Mouse (Mus musculus) MEL (cell line): Measurements from ENCODE around the gene Unc80. TPM values are rescaled to one million over a fixed set of nuclear protein-coding genes. Genes with fewer than 3 reads are reported as not detected.

Experiments
- DNase-seq: peaks from one replicate; pipeline ENCODE4 v3.0.0; 2011; ENCODE audit warnings: low read depth, low spot score
- H3K27ac ChIP-seq: 2 replicates; pipeline ENCODE4 v1.5.1; 2012; ENCODE audit warnings: low read depth, mild to moderate bottlenecking, control low read depth, low read length, moderate library complexity; ENCODE audit not compliant: control insufficient read depth
- H3K27me3 ChIP-seq, 2 experiments: fragments of 150-350 bp in 1 of 2; sonication (generic) in 1 of 2; 2 replicates each; pipeline ENCODE4 v1.6.1; 2012; ENCODE audit warnings: low read length in 2 of 2, mild to moderate bottlenecking in 2 of 2, improper control_type of control experiment in 1 of 2, moderate library complexity in 1 of 2; ENCODE audit not compliant: insufficient read depth in 2 of 2, control insufficient read depth in 1 of 2
- H3K36me3 ChIP-seq, 2 experiments: 2 replicates each; pipeline ENCODE4 v1.6.1; 2012 to 2014; ENCODE audit warnings: low read length in 2 of 2, improper control_type of control experiment in 1 of 2, inconsistent platforms in 1 of 2, mild to moderate bottlenecking in 1 of 2; ENCODE audit not compliant: insufficient read depth in 2 of 2, control insufficient read depth in 1 of 2
- H3K4me1 ChIP-seq, 2 experiments: fragments of 150-350 bp in 1 of 2; sonication (generic) in 1 of 2; 2 replicates each; pipeline ENCODE4 v1.6.1; 2012; ENCODE audit warnings: low read length in 2 of 2, improper control_type of control experiment in 1 of 2, mild to moderate bottlenecking in 1 of 2; ENCODE audit not compliant: insufficient read depth in 2 of 2, control insufficient read depth in 1 of 2
- H3K4me3 ChIP-seq, 2 experiments: fragments of 150-350 bp in 1 of 2; sonication (generic) in 1 of 2; 2 replicates each; pipeline ENCODE4 v1.5.1; 2012; ENCODE audit warnings: low read depth in 2 of 2, low read length in 2 of 2, mild to moderate bottlenecking in 2 of 2, moderate library complexity in 2 of 2, control low read depth in 1 of 2, improper control_type of control experiment in 1 of 2; ENCODE audit not compliant: control insufficient read depth in 1 of 2, insufficient read depth in 1 of 2
- H3K79me2 ChIP-seq: 2 replicates; pipeline ENCODE4 v1.6.1; 2012; ENCODE audit warnings: mild to moderate bottlenecking, low read length, moderate library complexity; ENCODE audit not compliant: control insufficient read depth, poor library complexity, insufficient read depth
- H3K9ac ChIP-seq: 2 replicates; pipeline ENCODE4 v1.6.1; 2012; ENCODE audit warnings: low read depth, mild to moderate bottlenecking, control low read depth, low read length, moderate library complexity; ENCODE audit not compliant: control insufficient read depth, poor library complexity, severe bottlenecking
- H3K9me3 ChIP-seq: fragments of 150-350 bp; sonication (generic); replicated peaks from 2 replicates; pipeline ENCODE4 v1.6.1; 2012; ENCODE audit warnings: mild to moderate bottlenecking, low read length, improper control_type of control experiment, moderate library complexity; ENCODE audit not compliant: insufficient read depth
- CHD2 ChIP-seq: IDR thresholded peaks from 2 replicates; pipeline ENCODE4 v1.6.1; 2011; ENCODE audit warnings: low read length, improper control_type of control experiment
- CTCF ChIP-seq, 3 experiments: IDR thresholded peaks in 2 of 3; conservative IDR thresholded peaks in 1 of 3; 2 replicates each; pipeline ENCODE4 v1.5.1; 2011 to 2012; ENCODE audit warnings: low read length in 3 of 3, low read depth in 2 of 3, mild to moderate bottlenecking in 2 of 3, improper control_type of control experiment in 1 of 3, inconsistent platforms in 1 of 3, mixed read lengths in 1 of 3, moderate library complexity in 1 of 3; ENCODE audit not compliant: control insufficient read depth in 1 of 3, insufficient read depth in 1 of 3, poor library complexity in 1 of 3, severe bottlenecking in 1 of 3
- E2F4 ChIP-seq: IDR thresholded peaks from 2 replicates; pipeline ENCODE4 v1.6.1; 2011; ENCODE audit warnings: low read depth, low read length, improper control_type of control experiment, borderline replicate concordance
- ETS1 ChIP-seq: IDR thresholded peaks from 2 replicates; pipeline ENCODE4 v1.6.1; 2012; ENCODE audit warnings: low read depth, mild to moderate bottlenecking, inconsistent platforms, low read length, improper control_type of control experiment, moderate library complexity
- GATA1 ChIP-seq: IDR thresholded peaks from 2 replicates; pipeline ENCODE4 v1.6.1; 2011; ENCODE audit warnings: low read depth, low read length, improper control_type of control experiment
- JUND ChIP-seq: IDR thresholded peaks from 2 replicates; pipeline ENCODE4 v1.6.1; 2011; ENCODE audit warnings: low read depth, mild to moderate bottlenecking, improper control_type of control experiment, low read length
- MAFK ChIP-seq: IDR thresholded peaks from 2 replicates; pipeline ENCODE4 v1.6.1; 2011; ENCODE audit warnings: low read depth, mild to moderate bottlenecking, low read length, improper control_type of control experiment, borderline replicate concordance
- MAX ChIP-seq: IDR thresholded peaks from 2 replicates; pipeline ENCODE4 v1.6.1; 2011; ENCODE audit warnings: low read length, improper control_type of control experiment
- MXI1 ChIP-seq: IDR thresholded peaks from 2 replicates; pipeline ENCODE4 v1.6.1; 2011; ENCODE audit warnings: mild to moderate bottlenecking, low read depth, low read length, improper control_type of control experiment
- MYC ChIP-seq: IDR thresholded peaks from 2 replicates; pipeline ENCODE4 v1.6.1; 2011; ENCODE audit warnings: low read depth, mild to moderate bottlenecking, low read length, improper control_type of control experiment, moderate library complexity
- NRF1 ChIP-seq: IDR thresholded peaks from 2 replicates; pipeline ENCODE4 v1.6.1; 2014; ENCODE audit warnings: low read depth, mild to moderate bottlenecking, inconsistent platforms, low read length, improper control_type of control experiment, moderate library complexity; ENCODE audit not compliant: poor library complexity, insufficient read depth, severe bottlenecking
- RCOR1 ChIP-seq: IDR thresholded peaks from 2 replicates; pipeline ENCODE4 v1.6.1; 2012; ENCODE audit warnings: low read depth, mild to moderate bottlenecking, inconsistent platforms, low read length, improper control_type of control experiment
- SIN3A ChIP-seq: IDR thresholded peaks from 2 replicates; pipeline ENCODE4 v1.6.1; 2012; ENCODE audit warnings: low read length, improper control_type of control experiment, inconsistent platforms
- TBP ChIP-seq: IDR thresholded peaks from 2 replicates; pipeline ENCODE4 v1.8.0; 2011; ENCODE audit warnings: low read depth, low read length, improper control_type of control experiment
- UBTF ChIP-seq: IDR thresholded peaks from 2 replicates; pipeline ENCODE4 v1.6.1; 2012; ENCODE audit warnings: low read depth, mild to moderate bottlenecking, inconsistent platforms, low read length, improper control_type of control experiment, moderate library complexity, borderline replicate concordance; ENCODE audit not compliant: insufficient read depth
- USF1 ChIP-seq: IDR thresholded peaks from 2 replicates; pipeline ENCODE4 v1.6.1; 2014; ENCODE audit warnings: low read depth, mild to moderate bottlenecking, inconsistent platforms, low read length, improper control_type of control experiment, moderate library complexity
- USF2 ChIP-seq, 2 experiments: IDR thresholded peaks; 2 replicates each; pipeline ENCODE4 v1.6.1; 2011 to 2012; ENCODE audit warnings: improper control_type of control experiment in 2 of 2, low read length in 2 of 2, borderline replicate concordance in 1 of 2, inconsistent platforms in 1 of 2, low read depth in 1 of 2, mild to moderate bottlenecking in 1 of 2; ENCODE audit not compliant: insufficient read depth in 1 of 2
- ZC3H11A ChIP-seq: IDR thresholded peaks from 2 replicates; pipeline ENCODE4 v1.6.1; 2012; ENCODE audit warnings: low read depth, mild to moderate bottlenecking, inconsistent platforms, low read length, improper control_type of control experiment
- ZKSCAN1 ChIP-seq: IDR thresholded peaks from 2 replicates; pipeline ENCODE4 v1.6.1; 2012; ENCODE audit warnings: low read depth, mild to moderate bottlenecking, inconsistent platforms, low read length, improper control_type of control experiment, moderate library complexity
- ZNF384 ChIP-seq: IDR thresholded peaks from 2 replicates; pipeline ENCODE4 v1.6.1; 2012; ENCODE audit warnings: low read depth, mild to moderate bottlenecking, inconsistent platforms, low read length, improper control_type of control experiment
- polyA plus RNA-seq, 2 experiments: library from polyadenylated mRNA; stranded (reverse) in 1 of 2; unstranded in 1 of 2; fragments of >175 nt in 1 of 2; fragments of >200 nt in 1 of 2; gene quantifications; 2 replicates each; pipeline versions ENCODE4 v1.2.1 to v1.2.4; 2012; ENCODE audit warnings: low replicate concordance in 2 of 2, low read depth in 1 of 2; ENCODE audit not compliant: insufficient read length in 2 of 2, insufficient read depth in 1 of 2, missing spikeins in 1 of 2
- total RNA-seq: library from RNA; depleted of rRNA; stranded (reverse); fragments of 300-350 nt; gene quantifications from 2 replicates; pipeline ENCODE4 v1.2.3, GENCODE M21; 2012

The Unc80 gene
- total and polyA plus RNA-seq, 3 experiments: not detected

- H3K36me3 ChIP-seq: no peaks in the 10 kb centered on the region
- H3K27ac ChIP-seq: no peak overlapping the region
- no peaks in the 10 kb centered on the region for H3K9me3 ChIP-seq
- TF ChIP-seq E2F4 (no peak), MYC (no peak), JUND (no peak), MAX (no peak), UBTF (no peak), ETS1 (no peak), ZKSCAN1 (no peak), USF2 (IDR thresholded peaks at IDR 0.05; ENCODE audit: borderline replicate concordance in 1 of 2, insufficient read depth in 1 of 2, low read depth in 1 of 2, low read length in 2 of 2) (no peak), CHD2 (no peak), SIN3A (no peak), MXI1 (no peak), MAFK (no peak), NRF1 (no peak)
- no peak overlapping the region for H3K4me3 ChIP-seq
- H3K4me1 ChIP-seq: no peaks in the 10 kb centered on the region
- H3K9ac ChIP-seq: no peak overlapping the region
- DNase-seq: no peak
- H3K27me3 ChIP-seq: no peaks in the 10 kb centered on the region
- no peaks in the 10 kb centered on the region for H3K79me2 ChIP-seq
Measured at GRCm38 (mm10) chr1:66457747-66458146, 10.4 kb upstream of the Unc80 start.

GRCm38 (mm10) chr1:66459394-66459793 lies 8.8 kb upstream of the Unc80 start:
- TF ChIP-seq MXI1 (no peak), GATA1 (no peak), SIN3A (no peak), JUND (no peak), ZNF384 (no peak), USF1 (no peak), MAX (no peak), CTCF (IDR thresholded peaks at IDR 0.05 in 2 of 3, conservative IDR thresholded peaks at IDR 0.05 in 1 of 3; ENCODE audit: control insufficient read depth in 1 of 3, insufficient read depth in 1 of 3, low read depth in 2 of 3, low read length in 3 of 3, poor library complexity in 1 of 3, severe bottlenecking in 1 of 3) (no peak), ZKSCAN1 (no peak), TBP (no peak), CHD2 (no peak), RCOR1 (no peak), UBTF (no peak), ZC3H11A (no peak)
- TF ChIP-seq, all 39 proteins: peak for 0
- H3K9ac ChIP-seq: no peak overlapping the region
- H3K36me3 ChIP-seq: no peaks in the 10 kb centered on the region
- no peaks in the 10 kb centered on the region for H3K4me1 ChIP-seq
- H3K9me3 ChIP-seq: no peaks in the 10 kb centered on the region
- DNase-seq: no peak
- no peak overlapping the region for H3K4me3 ChIP-seq
- H3K79me2 ChIP-seq: no peaks in the 10 kb centered on the region
- no peaks in the 10 kb centered on the region for H3K27me3 ChIP-seq
- H3K27ac ChIP-seq: no peak overlapping the region
